Mouse (Mus musculus): ENCODE results near the gene Fra10ac1. TPM values are rescaled to one million over a fixed set of nuclear protein-coding genes. Genes with fewer than 3 reads are reported as not detected.

Gene Fra10ac1
- total RNA-seq, 2 experiments from 2014 or later, result 10.5 to 15.7 TPM

GRCm38 (mm10) chr19:38143540-38144271 lies 80.2 kb downstream of the Fra10ac1 start:
- TF ChIP-seq CTCF (IDR thresholded peaks at IDR 0.05), result no peak
- Histone ChIP-seq H3K27ac (no peak overlapping the region), H3K4me3 (no peak overlapping the region)
- no peak for DNase-seq
- intact Hi-C loops (cut with DNase I), result no loop called here

Other genes with a start within 250 kb of the Fra10ac1 start
- 1 to 10 TPM; 4.7 to 6.4 TPM for gene Myof, start 180.6 kb downstream of the Fra10ac1 start, total RNA-seq (2021)
- gene Cep55, start 169.1 kb downstream of the Fra10ac1 start, total RNA-seq (2021), result not detected
- gene Ffar4, start 127.1 kb downstream of the Fra10ac1 start, total RNA-seq (2021), result not detected
- 1 to 10 TPM; 1.1 to 1.7 TPM for gene Rbp4, start 98.9 kb downstream of the Fra10ac1 start, total RNA-seq (2021)
- gene Pde6c, start 91.4 kb downstream of the Fra10ac1 start, total RNA-seq (2021), result not detected
- gene Lgi1, start 40.4 kb upstream of the Fra10ac1 start, total RNA-seq (2021), result 10 to 100 TPM in 1 of 2 experiments, 1 to 10 TPM in 1; 1.7 to 12.1 TPM
- 1 to 10 TPM; 1.5 to 1.7 TPM for gene Slc35g1, start 171.8 kb upstream of the Fra10ac1 start, total RNA-seq (2021)

Measured in gastrocnemius, adult 2 months (tissue).